Comparison of ENCODE assay signal across 24 mouse cellular contexts in genomic region chr12:72620856-72621255, GRCm38 (mm10). TPM values are rescaled to one million over a fixed set of nuclear protein-coding genes. Genes with fewer than 3 reads are reported as not detected.
"Had no signal": no experiment of that assay in that cellular context is flagged by ENCODE, and none has a peak within 500 bp of the region (broad histone marks: within the 10 kb centered on the region; RNA-seq: fewer than 3 reads in every experiment).

No protein-coding gene starts in this region.

- H3K27ac ChIP-seq: lung, embryonic 15.5 days; macrophage; midbrain, embryonic 13.5 days; midbrain, embryonic 15.5 days; neural tube, embryonic 12.5 days; stomach, embryonic 15.5 days; stomach, postnatal 0 days had no signal

- H3K36me3 ChIP-seq: lung, embryonic 15.5 days; midbrain, embryonic 13.5 days; midbrain, embryonic 15.5 days; neural tube, embryonic 12.5 days; stomach, embryonic 15.5 days had no signal

- H3K4me3 ChIP-seq: lung, embryonic 15.5 days; midbrain, embryonic 13.5 days; midbrain, embryonic 15.5 days; neural tube, embryonic 12.5 days; stomach, embryonic 15.5 days had no signal

- ATAC-seq: lung, postnatal 0 days; midbrain, embryonic 13.5 days; midbrain, embryonic 15.5 days had no signal

- H3K4me2 ChIP-seq: lung, embryonic 15.5 days; midbrain, embryonic 11.5 days; midbrain, embryonic 13.5 days; midbrain, embryonic 15.5 days; neural tube, embryonic 12.5 days; stomach, embryonic 15.5 days had no signal

- DNase-seq: lung, adult 2 months; lung, postnatal 14 days; lung, postnatal 36 days; right cerebral cortex, postnatal 14 days; thymus, adult 2 months; thymus, postnatal 25 days; thymus, postnatal 4 days had no signal

- H3K4me1 ChIP-seq: lung, embryonic 15.5 days; midbrain, embryonic 13.5 days; midbrain, embryonic 15.5 days; neural tube, embryonic 12.5 days; stomach, embryonic 15.5 days had no signal

- H3K27me3 ChIP-seq: lung, embryonic 15.5 days; megakaryocyte, embryonic 14.5 days; midbrain, embryonic 13.5 days; midbrain, embryonic 15.5 days; neural tube, embryonic 12.5 days; stomach, embryonic 15.5 days had no signal

- H3K9me3 ChIP-seq: lung, embryonic 15.5 days; megakaryocyte, embryonic 14.5 days; midbrain, embryonic 13.5 days; midbrain, embryonic 15.5 days; neural tube, embryonic 12.5 days; stomach, embryonic 15.5 days had no signal

- H3K9ac ChIP-seq: lung, embryonic 15.5 days; midbrain, embryonic 13.5 days; midbrain, embryonic 15.5 days; neural tube, embryonic 12.5 days; stomach, embryonic 15.5 days had no signal

RNA-seq across cellular contexts. Expression of gene Gm4756, which starts 28.6 kb away (rescaled TPM):
- total RNA-seq: megakaryocyte progenitor cell, adult 5-6 weeks; midbrain, postnatal 0 days; monocyte, adult 5-6 weeks; neutrophil, adult 5-6 weeks had no signal
- polyA plus RNA-seq: lung, embryonic 15.5 days; lung, postnatal 0 days; macrophage; midbrain, embryonic 11.5 days; midbrain, embryonic 13.5 days; midbrain, embryonic 15.5 days; midbrain, postnatal 0 days; neural tube, embryonic 12.5 days; neural tube, embryonic 14.5 days; spleen, adult 2 months; stomach, embryonic 15.5 days; stomach, postnatal 0 days; testis, adult 2 months; thymus, adult 2 months had no signal
